Mouse (Mus musculus) lung, adult 10 weeks (tissue): Measurements from ENCODE around the gene Dysf. TPM values are rescaled to one million over a fixed set of nuclear protein-coding genes. Genes with fewer than 3 reads are reported as not detected.

Experiments
- polyA plus RNA-seq: library from polyadenylated mRNA; stranded (reverse); fragments of 350-450 nt; fragmentation: Illumina TruSeq; extraction: RNeasy Lipid Tissue Mini Kit (QIAGEN cat#74804); gene quantifications from one replicate; pipeline ENCODE4 v1.2.3, GENCODE M21; 2014; ENCODE audit warnings: low read depth, low replicate concordance; ENCODE audit not compliant: insufficient read depth

Dysf gene
- polyA plus RNA-seq = 6.5 TPM

GRCm38 (mm10) chr6:84008363-84009171 is at the start of gene Dysf:
Gene Dysf, plus strand, starts transcription at chr6:84008590.

Other genes with a start within 250 kb of the Dysf start
- gene Ankrd53, start 245.9 kb upstream of the Dysf start, polyA plus RNA-seq = not detected
- 42.8 TPM for gene Tex261, start 232.8 kb upstream of the Dysf start, polyA plus RNA-seq
- gene Nagk, start 213.6 kb upstream of the Dysf start, polyA plus RNA-seq = 45.1 TPM
- gene Paip2b, start 176.8 kb upstream of the Dysf start, polyA plus RNA-seq = 16.8 TPM
- 36.5 TPM for gene Zfp638, start 141.5 kb upstream of the Dysf start, polyA plus RNA-seq